Mouse (Mus musculus) heart, embryonic 14.5 days (tissue): ENCODE data around the gene Wbp2nl. TPM values are rescaled to one million over a fixed set of nuclear protein-coding genes. Genes with fewer than 3 reads are reported as not detected.
A peak's percentile ranks its signal among the peaks of the same experiment; 100 is the strongest.

Experiments
- ATAC-seq: fragments of 200-750 bp; cut with Nextera tagmentation; 2 replicates; pipeline ENCODE4 v1.8.0; 2017; ENCODE audit warnings: low read depth, moderate TSS enrichment; ENCODE audit not compliant: insufficient number of reproducible peaks, insufficient read depth, low FRiP score
- H3K27ac ChIP-seq, 2 experiments: fragments of 200-500 bp in 1 of 2; fragments of 300-500 bp in 1 of 2; sonication (generic) in 1 of 2; replicated peaks in 1 of 2; 2 replicates each; pipeline ENCODE4 v1.5.1; 2012 to 2014; ENCODE audit warnings: low read depth in 2 of 2, low read length in 2 of 2, control low read depth in 1 of 2, mild to moderate bottlenecking in 1 of 2, mixed read lengths in 1 of 2; ENCODE audit not compliant: control insufficient read depth in 1 of 2, insufficient read depth in 1 of 2
- H3K27me3 ChIP-seq: fragments of 300-500 bp; sonication (generic); 2 replicates; pipeline ENCODE4 v1.6.1; 2014; ENCODE audit warnings: mild to moderate bottlenecking, low read length, control low read depth; ENCODE audit not compliant: control insufficient read depth, insufficient read depth
- H3K36me3 ChIP-seq: fragments of 300-500 bp; sonication (generic); 2 replicates; pipeline ENCODE4 v1.6.1; 2014; ENCODE audit warnings: mild to moderate bottlenecking, control low read depth, low read length, mixed read lengths; ENCODE audit not compliant: control insufficient read depth, insufficient read depth
- H3K4me1 ChIP-seq, 2 experiments: fragments of 200-500 bp in 1 of 2; fragments of 300-500 bp in 1 of 2; sonication (generic) in 1 of 2; 2 replicates each; pipeline ENCODE4 v1.6.1; 2012 to 2014; ENCODE audit warnings: low read length in 2 of 2, control low read depth in 1 of 2, mixed read lengths in 1 of 2; ENCODE audit not compliant: control insufficient read depth in 2 of 2, insufficient read depth in 2 of 2
- H3K4me2 ChIP-seq: fragments of 300-500 bp; sonication (generic); 2 replicates; pipeline ENCODE4 v1.6.1; 2014; ENCODE audit warnings: mild to moderate bottlenecking, low read length
- H3K4me3 ChIP-seq, 2 experiments: fragments of 200-500 bp in 1 of 2; fragments of 300-500 bp in 1 of 2; sonication (generic) in 1 of 2; 2 replicates each; pipeline ENCODE4 v1.5.1; 2012 to 2014; ENCODE audit warnings: low read length in 2 of 2, mild to moderate bottlenecking in 2 of 2, control low read depth in 1 of 2, low read depth in 1 of 2, moderate library complexity in 1 of 2; ENCODE audit not compliant: control insufficient read depth in 1 of 2, insufficient read depth in 1 of 2
- H3K9ac ChIP-seq: fragments of 300-500 bp; sonication (generic); 2 replicates; pipeline ENCODE4 v1.6.1; 2014; ENCODE audit warnings: mild to moderate bottlenecking, low read length
- H3K9me3 ChIP-seq: fragments of 300-500 bp; sonication (generic); 2 replicates; pipeline ENCODE4 v1.6.1; 2016; ENCODE audit warnings: low read length, control low read depth; ENCODE audit not compliant: control insufficient read depth
- WGBS: fragments of 180-500 bp; shearing (Covaris S2); extraction: QIAGEN DNeasy Blood & Tissue Kit; methylation state at CpG from one replicate; pipeline ENCODE4 v1.1.7; 2014; 5-methylcytosine and 5-hydroxymethylcytosine counted together
- polyA plus RNA-seq: library from polyadenylated mRNA; unstranded; fragments of >200 nt; fragmentation: Nextera tagmentation; extraction: Ambion mirVana; gene quantifications from 2 replicates; pipeline ENCODE4 v1.2.1, GENCODE M21; 2014

Gene Wbp2nl
- polyA plus RNA-seq, 1 experiment from 2014 or later: not detected

GRCm38 (mm10) chr15:82348258-82348998 lies 49.7 kb downstream of the Wbp2nl start:
- H3K4me2 ChIP-seq: no peak overlapping the region
- WGBS: 81% methylated on average over 8 of the region's 8 CpGs
- no peaks in the 10 kb centered on the region for H3K27me3 ChIP-seq
- no peak for ATAC-seq
- H3K9ac ChIP-seq: no peak overlapping the region
- H3K36me3 ChIP-seq: peaks cover 41% of the 10 kb centered on the region
- H3K9me3 ChIP-seq: no peaks in the 10 kb centered on the region
- H3K4me3 ChIP-seq: no peak overlapping the region
- peaks cover 11 to 36% of the 10 kb centered on the region in 2 experiments for H3K4me1 ChIP-seq
- H3K27ac ChIP-seq: no peak overlapping the region

- no peak overlapping the region for H3K4me3 ChIP-seq
- H3K27ac ChIP-seq: no peak overlapping the region
- no peak overlapping the region for H3K9ac ChIP-seq
- peaks cover 41% of the 10 kb centered on the region for H3K36me3 ChIP-seq
- no peaks in the 10 kb centered on the region for H3K27me3 ChIP-seq
- H3K4me2 ChIP-seq: no peak overlapping the region
- 88% methylated on average over 2 of the region's 2 CpGs for WGBS
- no peaks in the 10 kb centered on the region for H3K9me3 ChIP-seq
- peaks cover 11 to 36% of the 10 kb centered on the region in 2 experiments for H3K4me1 ChIP-seq
- no peak for ATAC-seq
These were observed 50.2 kb downstream of the Wbp2nl start for GRCm38 (mm10) chr15:82348999-82349341.

GRCm38 (mm10) chr15:82350349-82350748 lies 51.6 kb downstream of the Wbp2nl start:
- H3K4me2 ChIP-seq: no peak overlapping the region
- no peak for ATAC-seq
- H3K9ac ChIP-seq: no peak overlapping the region
- 91% methylated on average over 4 of the region's 4 CpGs for WGBS
- H3K4me3 ChIP-seq: no peak overlapping the region
- no peak overlapping the region for H3K27ac ChIP-seq
- H3K4me1 ChIP-seq: peaks cover 14 to 40% of the 10 kb centered on the region in 2 experiments
- H3K9me3 ChIP-seq: no peaks in the 10 kb centered on the region
- H3K36me3 ChIP-seq: peaks cover 41% of the 10 kb centered on the region
- no peaks in the 10 kb centered on the region for H3K27me3 ChIP-seq

- 44% methylated on average over 3 of the region's 3 CpGs for WGBS
- no peak for ATAC-seq
- H3K27me3 ChIP-seq: no peaks in the 10 kb centered on the region
- H3K4me2 ChIP-seq: peak overlapping the region; percentile 79
- H3K27ac ChIP-seq: peak overlapping the region in 1 of 2 experiments; percentile 17; a peak in 1 of 4 replicates
- H3K9ac ChIP-seq: peak overlapping the region; percentile 48; the same call in 1 of the 2 replicates
- no peak overlapping the region for H3K4me3 ChIP-seq
- no peaks in the 10 kb centered on the region for H3K9me3 ChIP-seq
- peaks cover 14 to 40% of the 10 kb centered on the region in 2 experiments for H3K4me1 ChIP-seq
- peaks cover 41% of the 10 kb centered on the region for H3K36me3 ChIP-seq
These were observed 52.7 kb downstream of the Wbp2nl start for GRCm38 (mm10) chr15:82351480-82351879.

GRCm38 (mm10) chr15:82353078-82353744 lies 54.5 kb downstream of the Wbp2nl start:
- Histone ChIP-seq H3K4me3 (peak overlapping the region; percentile 77 to 79), H3K27me3 (no peaks in the 10 kb centered on the region), H3K36me3 (peaks cover 34% of the 10 kb centered on the region), H3K4me2 (peak overlapping the region; percentile 79), H3K27ac (peak overlapping the region; percentile 88), H3K4me1 (peaks cover 4 to 26% of the 10 kb centered on the region in 2 experiments; a peak in 3 of 4 replicates), H3K9me3 (no peaks in the 10 kb centered on the region), H3K9ac (peak overlapping the region; percentile 95)
- ATAC-seq: no peak
- WGBS: 21% methylated on average over 14 of the region's 14 CpGs

GRCm38 (mm10) chr15:82353745-82354113 lies 55.0 kb downstream of the Wbp2nl start:
- 1% methylated on average over 23 of the region's 23 CpGs for WGBS
- peak overlapping the region; percentile 95 for H3K9ac ChIP-seq
- peaks cover 29% of the 10 kb centered on the region for H3K36me3 ChIP-seq
- peak overlapping the region; percentile 88 for H3K27ac ChIP-seq
- H3K4me2 ChIP-seq: peak overlapping the region; percentile 79
- peak; percentile 44; the same call in 1 of the 2 replicates for ATAC-seq
- H3K4me3 ChIP-seq: peak overlapping the region; percentile 77 to 79
- no peaks in the 10 kb centered on the region for H3K27me3 ChIP-seq
- peaks cover 8 to 29% of the 10 kb centered on the region in 2 experiments for H3K4me1 ChIP-seq
- no peaks in the 10 kb centered on the region for H3K9me3 ChIP-seq

- no peaks in the 10 kb centered on the region for H3K9me3 ChIP-seq
- peak within 1 kb of the TSS; percentile 88 to 91 for H3K27ac ChIP-seq
- H3K36me3 ChIP-seq: peaks cover 23% of the 10 kb centered on the region
- H3K4me2 ChIP-seq: peak within 1 kb of the TSS; percentile 79
- H3K27me3 ChIP-seq: no peaks in the 10 kb centered on the region
- 2% methylated on average over 57 of the region's 57 CpGs for WGBS
- peak within 1 kb of the TSS; percentile 95 for H3K9ac ChIP-seq
- peak; percentile 98 for ATAC-seq
- peaks cover 11 to 35% of the 10 kb centered on the region in 2 experiments for H3K4me1 ChIP-seq
- H3K4me3 ChIP-seq: peak within 1 kb of the TSS; percentile 77 to 79
These were observed 55.6 kb downstream of the Wbp2nl start, which contains the start of gene Ndufa6 for GRCm38 (mm10) chr15:82354126-82354945. Gene Ndufa6, minus strand, starts transcription at chr15:82354322.
